Mouse (Mus musculus): ENCODE data around the gene 1110051M20Rik. TPM values are rescaled to one million over a fixed set of nuclear protein-coding genes. Genes with fewer than 3 reads are reported as not detected.
A peak's percentile ranks its signal among the peaks of the same experiment; 100 is the strongest.

Gene 1110051M20Rik
- total and polyA plus RNA-seq, 3 experiments: 8.4 to 14.7 (median 13.2) TPM

- intact Hi-C loops (cut with DNase I): loop anchor here (5.0 kb wide), 1 partner anchor 77 kb away; no protein-coding TSS in a partner anchor
- H3K27ac ChIP-seq: no peak overlapping the region
- H3K9ac ChIP-seq (ENCODE audit: low read depth, low read length): no peak overlapping the region
- no peaks in the 10 kb centered on the region for H3K36me3 ChIP-seq (ENCODE audit: control insufficient read depth, insufficient read depth, low read length)
- no peak for DNase-seq
- H3K4me3 ChIP-seq: no peak overlapping the region
- TF ChIP-seq CTCF (IDR thresholded peaks at IDR 0.05) (no peak), POLR2A (IDR thresholded peaks at IDR 0.05; ENCODE audit: insufficient read depth, low read depth, low read length) (no peak), EP300 (IDR thresholded peaks at IDR 0.05; ENCODE audit: insufficient read depth, low read depth, low read length) (no peak)
- 91% methylated on average over 8 of the region's 8 CpGs for WGBS
- no peaks in the 10 kb centered on the region for H3K79me2 ChIP-seq (replicated peaks; ENCODE audit: control insufficient read depth, insufficient read depth, low read length)
- no peaks in the 10 kb centered on the region for H3K27me3 ChIP-seq (ENCODE audit: control insufficient read depth, insufficient read depth, low read length)
- peaks cover 6% of the 10 kb centered on the region for H3K4me1 ChIP-seq (ENCODE audit: control insufficient read depth, insufficient read depth, low read length)
Observed at GRCm38 (mm10) chr2:91329996-91330738, 114.3 kb downstream of the 1110051M20Rik start.

GRCm38 (mm10) chr2:91328729-91329125, 115.8 kb downstream of the 1110051M20Rik start:
- no peaks in the 10 kb centered on the region for H3K27me3 ChIP-seq (ENCODE audit: control insufficient read depth, insufficient read depth, low read length)
- no peak for TF ChIP-seq EP300 (IDR thresholded peaks at IDR 0.05; ENCODE audit: insufficient read depth, low read depth, low read length)
- TF ChIP-seq POLR2A (IDR thresholded peaks at IDR 0.05; ENCODE audit: insufficient read depth, low read depth, low read length): no peak
- no peak for TF ChIP-seq CTCF (IDR thresholded peaks at IDR 0.05)
- DNase-seq: no peak
- intact Hi-C loops (cut with DNase I): no loop called here
- H3K4me1 ChIP-seq (ENCODE audit: control insufficient read depth, insufficient read depth, low read length): peaks cover 9% of the 10 kb centered on the region
- H3K9ac ChIP-seq (ENCODE audit: low read depth, low read length): no peak overlapping the region
- H3K4me3 ChIP-seq: no peak overlapping the region
- WGBS: 94% methylated on average over 3 of the region's 3 CpGs
- H3K36me3 ChIP-seq (ENCODE audit: control insufficient read depth, insufficient read depth, low read length): no peaks in the 10 kb centered on the region
- no peak overlapping the region for H3K27ac ChIP-seq
- H3K79me2 ChIP-seq (replicated peaks; ENCODE audit: control insufficient read depth, insufficient read depth, low read length): no peaks in the 10 kb centered on the region

GRCm38 (mm10) chr2:91327968-91328728, 116.4 kb downstream of the 1110051M20Rik start:
- H3K4me1 ChIP-seq (ENCODE audit: control insufficient read depth, insufficient read depth, low read length): peaks cover 9% of the 10 kb centered on the region
- H3K4me3 ChIP-seq: no peak overlapping the region
- 72% methylated on average over 12 of the region's 12 CpGs for WGBS
- H3K9ac ChIP-seq (ENCODE audit: low read depth, low read length): no peak overlapping the region
- intact Hi-C loops (cut with DNase I): no loop called here
- no peak for DNase-seq
- H3K79me2 ChIP-seq (replicated peaks; ENCODE audit: control insufficient read depth, insufficient read depth, low read length): no peaks in the 10 kb centered on the region
- H3K36me3 ChIP-seq (ENCODE audit: control insufficient read depth, insufficient read depth, low read length): no peaks in the 10 kb centered on the region
- no peaks in the 10 kb centered on the region for H3K27me3 ChIP-seq (ENCODE audit: control insufficient read depth, insufficient read depth, low read length)
- H3K27ac ChIP-seq: no peak overlapping the region
- TF ChIP-seq EP300 (IDR thresholded peaks at IDR 0.05; ENCODE audit: insufficient read depth, low read depth, low read length) (no peak), CTCF (IDR thresholded peaks at IDR 0.05) (no peak), POLR2A (IDR thresholded peaks at IDR 0.05; ENCODE audit: insufficient read depth, low read depth, low read length) (no peak)

- intact Hi-C loops (cut with DNase I): no loop called here
- TF ChIP-seq CTCF (IDR thresholded peaks at IDR 0.05) (no peak), EP300 (IDR thresholded peaks at IDR 0.05; ENCODE audit: insufficient read depth, low read depth, low read length) (0 out of 2 replicates have a peak, but pooled peaks have one; percentile 10), POLR2A (IDR thresholded peaks at IDR 0.05; ENCODE audit: insufficient read depth, low read depth, low read length) (no peak)
- Histone ChIP-seq H3K9ac (ENCODE audit: low read depth, low read length) (no peak overlapping the region), H3K27ac (peak overlapping the region; percentile 21; the same call in 1 of the 2 replicates), H3K79me2 (replicated peaks; ENCODE audit: control insufficient read depth, insufficient read depth, low read length) (no peaks in the 10 kb centered on the region), H3K27me3 (ENCODE audit: control insufficient read depth, insufficient read depth, low read length) (no peaks in the 10 kb centered on the region), H3K4me3 (no peak overlapping the region), H3K4me1 (ENCODE audit: control insufficient read depth, insufficient read depth, low read length) (peaks cover 9% of the 10 kb centered on the region), H3K36me3 (ENCODE audit: control insufficient read depth, insufficient read depth, low read length) (no peaks in the 10 kb centered on the region)
- DNase-seq: peak; percentile 44 to 45
- 68% methylated on average over 13 of the region's 13 CpGs for WGBS
Observed at GRCm38 (mm10) chr2:91326746-91327350, 117.7 kb downstream of the 1110051M20Rik start.

- DNase-seq: peak; percentile 24 to 40
- no peak overlapping the region for H3K9ac ChIP-seq (ENCODE audit: low read depth, low read length)
- no peaks in the 10 kb centered on the region for H3K79me2 ChIP-seq (replicated peaks; ENCODE audit: control insufficient read depth, insufficient read depth, low read length)
- H3K27ac ChIP-seq: no peak overlapping the region; the same call in 1 of the 2 replicates
- H3K4me1 ChIP-seq (ENCODE audit: control insufficient read depth, insufficient read depth, low read length): peaks cover 9% of the 10 kb centered on the region
- no peaks in the 10 kb centered on the region for H3K36me3 ChIP-seq (ENCODE audit: control insufficient read depth, insufficient read depth, low read length)
- WGBS: 62% methylated on average over 15 of the region's 15 CpGs
- H3K4me3 ChIP-seq: no peak overlapping the region
- no peak for TF ChIP-seq POLR2A (IDR thresholded peaks at IDR 0.05; ENCODE audit: insufficient read depth, low read depth, low read length)
- no peak for TF ChIP-seq CTCF (IDR thresholded peaks at IDR 0.05)
- TF ChIP-seq EP300 (IDR thresholded peaks at IDR 0.05; ENCODE audit: insufficient read depth, low read depth, low read length): no peak
- intact Hi-C loops (cut with DNase I): no loop called here
- H3K27me3 ChIP-seq (ENCODE audit: control insufficient read depth, insufficient read depth, low read length): no peaks in the 10 kb centered on the region
Observed at GRCm38 (mm10) chr2:91324761-91325421, 119.6 kb downstream of the 1110051M20Rik start.

Measured in heart, adult 2 months (tissue).